Mouse (Mus musculus) heart, postnatal 25 days (tissue): ENCODE data around the gene Dbx1. TPM values are rescaled to one million over a fixed set of nuclear protein-coding genes. Genes with fewer than 3 reads are reported as not detected.

Experiments
- DNase-seq: peaks from one replicate; pipeline ENCODE4 v3.0.0; 2022; ENCODE audit warnings: low spot score
- intact Hi-C: fragments of 180-260 bp; cut with DNase I; formaldehyde crosslinking; loops from one replicate; pipeline ENCODE4 v1.15.1; 2025
- total RNA-seq, 2 experiments: library from RNA; stranded (reverse); gene quantifications; 2 replicates each; pipeline ENCODE4 v1.2.3; 2021

Gene Dbx1
- not detected for total RNA-seq

- no peak for DNase-seq
- intact Hi-C loops, result no loop called here
Measured at GRCm38 (mm10) chr7:49636491-49637115, at the start of gene Dbx1. TSS of gene Dbx1 (minus strand) at chr7:49636849.

GRCm38 (mm10) chr7:49678826-49679377, 42.3 kb upstream of the Dbx1 start:
- no peak for DNase-seq
- intact Hi-C loops, result loop anchor here (10.0 kb wide), 1 partner anchor 46 kb away; no protein-coding TSS in a partner anchor

GRCm38 (mm10) chr7:49678100-49678825, 41.6 kb upstream of the Dbx1 start:
- DNase-seq, result no peak
- intact Hi-C loops, result loop anchor here (10.0 kb wide), 1 partner anchor 47 kb away; no protein-coding TSS in a partner anchor

- intact Hi-C loops, result loop anchor here (10.0 kb wide), 1 partner anchor 48 kb away; no protein-coding TSS in a partner anchor
- DNase-seq, result no peak
Measured at GRCm38 (mm10) chr7:49677166-49677565, 40.5 kb upstream of the Dbx1 start.

DNA sequence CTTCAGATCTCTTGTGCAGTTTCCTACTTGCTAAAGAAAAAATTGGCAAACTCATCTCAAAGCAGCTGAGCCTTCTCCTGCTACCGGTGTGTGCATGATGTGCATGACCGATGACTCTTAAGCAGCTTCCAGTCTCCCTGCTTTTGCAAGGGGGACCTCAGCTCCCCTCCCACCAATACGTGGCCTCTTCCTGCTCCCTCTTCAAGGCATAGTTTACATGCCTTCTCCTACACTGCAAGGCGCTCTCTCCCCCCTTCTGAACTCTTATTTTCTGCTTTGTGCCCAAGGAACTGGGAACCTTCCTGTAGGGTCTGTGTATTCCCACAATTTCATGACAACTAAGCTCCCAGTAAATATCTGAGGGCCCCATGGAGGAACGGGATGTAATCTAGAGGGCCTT, 40.0 kb upstream of the Dbx1 start:
- intact Hi-C loops, result loop anchor here (10.0 kb wide), 1 partner anchor 48 kb away; no protein-coding TSS in a partner anchor
- DNase-seq, result no peak

DNA sequence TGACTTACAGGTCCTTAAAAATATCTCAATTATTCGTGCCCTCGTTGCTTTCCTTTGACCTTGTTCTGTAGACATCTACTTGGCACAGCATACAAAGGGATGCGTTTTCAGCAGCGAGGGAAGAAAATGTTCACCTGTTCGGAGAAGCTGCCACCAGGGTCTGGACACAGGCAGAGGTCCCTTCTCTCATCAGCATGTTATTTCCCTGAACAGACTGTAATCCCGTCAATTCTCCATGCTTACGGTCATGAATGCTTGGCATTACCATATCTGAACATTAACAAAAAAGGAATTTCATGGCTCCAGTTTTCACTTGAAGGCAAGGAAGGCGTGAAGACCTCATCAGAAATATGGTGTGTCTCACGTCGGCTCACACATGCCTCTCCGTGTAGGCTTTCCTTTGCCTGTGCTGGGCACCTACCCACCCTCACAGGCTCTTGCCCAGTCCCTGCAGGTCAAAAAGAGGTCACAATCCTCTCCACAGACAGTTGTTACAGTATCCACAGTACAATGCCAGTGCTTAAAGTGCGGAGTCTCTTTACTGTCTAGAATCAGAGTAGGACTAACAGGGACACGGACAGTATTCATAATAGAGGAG, 31.7 kb upstream of the Dbx1 start:
- intact Hi-C loops, result no loop called here
- DNase-seq, result no peak

GRCm38 (mm10) chr7:49663575-49663974, 26.9 kb upstream of the Dbx1 start:
- intact Hi-C loops, result no loop called here
- no peak for DNase-seq

GRCm38 (mm10) chr7:49662492-49663026, 25.9 kb upstream of the Dbx1 start:
- no peak for DNase-seq
- intact Hi-C loops, result no loop called here

DNA sequence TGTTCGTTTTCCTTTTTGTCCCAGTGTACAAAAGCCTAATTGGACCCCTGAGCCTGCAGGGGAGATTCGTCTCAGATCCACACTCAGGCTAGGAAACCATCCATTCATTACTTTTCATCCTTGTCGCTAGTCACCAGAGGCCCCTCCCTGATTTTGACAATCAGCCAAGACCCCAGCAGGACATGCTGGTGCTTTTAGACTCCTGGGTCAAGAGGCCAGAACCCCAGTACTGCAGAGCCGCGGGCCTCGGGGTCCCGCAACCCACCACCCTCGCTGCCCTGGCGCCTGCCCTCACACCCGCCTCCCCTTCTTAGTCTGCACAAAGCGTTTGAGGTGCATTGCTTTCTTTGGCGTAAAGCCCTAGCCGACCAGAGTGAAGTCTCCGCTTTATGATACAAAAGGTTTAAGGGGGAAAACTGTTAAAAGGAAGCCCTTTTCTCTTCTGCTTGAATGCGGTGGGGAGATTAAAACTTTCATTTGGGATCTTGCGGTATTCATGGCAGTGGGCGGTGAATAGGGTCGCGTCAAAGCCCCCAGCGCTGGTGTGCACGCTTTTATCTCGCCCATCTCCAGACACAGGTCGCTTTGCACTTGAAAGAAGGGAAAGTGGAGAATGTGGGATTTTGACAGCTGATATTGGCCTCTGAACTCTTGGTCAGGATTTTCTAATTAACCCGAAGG, 25.3 kb upstream of the Dbx1 start:
- intact Hi-C loops, result no loop called here

DNA sequence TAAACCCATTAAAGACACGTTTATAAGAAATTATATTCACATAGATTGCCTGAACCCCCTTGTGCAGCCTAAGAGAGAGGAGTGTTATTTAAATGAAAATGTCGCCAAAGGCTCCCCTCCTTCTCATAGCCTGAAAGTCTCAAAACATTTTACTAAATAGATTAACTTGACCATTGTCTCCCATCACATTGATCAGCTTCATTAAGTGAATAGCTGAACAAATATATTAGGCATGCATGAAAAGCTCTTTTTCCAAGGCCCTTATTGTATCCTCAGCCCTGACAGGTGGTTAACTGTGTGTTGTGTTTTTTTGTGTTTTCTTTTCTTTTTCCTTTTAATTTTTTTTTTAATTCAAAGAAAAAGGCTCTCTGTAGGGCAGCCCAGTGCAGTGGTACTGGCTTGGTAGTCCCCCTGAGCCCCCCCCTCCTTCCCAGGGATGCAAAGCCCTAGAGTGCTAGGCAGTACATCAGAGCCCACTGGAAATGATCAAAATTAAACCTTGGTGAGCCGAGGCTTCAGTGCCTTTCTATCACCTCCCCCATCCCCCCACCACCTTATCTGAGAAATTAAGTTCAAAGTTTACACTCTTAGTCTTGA, 4.2 kb upstream of the Dbx1 start:
- intact Hi-C loops, result no loop called here
- no peak for DNase-seq

More for the DNA sequence above, 25.3 kb upstream of the Dbx1 start:
- no peak for DNase-seq

- no peak for DNase-seq
- intact Hi-C loops, result no loop called here
Measured at GRCm38 (mm10) chr7:49639864-49640708, 3.4 kb upstream of the Dbx1 start.

GRCm38 (mm10) chr7:49638941-49639776, 2.5 kb upstream of the Dbx1 start:
- no peak for DNase-seq
- intact Hi-C loops, result no loop called here

GRCm38 (mm10) chr7:49637851-49638663, 1.4 kb upstream of the Dbx1 start:
- intact Hi-C loops, result no loop called here
- no peak for DNase-seq

DNA sequence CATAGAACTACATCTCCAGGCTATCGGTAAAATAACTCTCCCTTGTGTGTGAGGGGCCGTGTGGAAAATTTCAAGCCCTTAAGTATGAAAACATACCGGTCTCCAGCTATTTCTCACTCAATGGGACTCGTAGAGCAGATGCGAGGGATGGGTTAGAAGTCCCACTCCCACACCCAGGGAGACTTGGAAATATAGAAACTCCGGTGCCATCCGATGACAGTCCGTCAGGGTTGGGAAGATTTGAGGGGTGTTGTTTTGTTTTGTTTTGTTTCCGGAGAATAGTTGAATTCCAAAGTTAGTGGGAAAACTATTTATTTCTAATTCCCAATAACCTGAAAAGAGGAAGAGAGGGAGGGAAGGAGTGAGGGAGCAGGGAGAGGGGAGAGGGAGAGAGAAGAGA, 632 bp upstream of the Dbx1 start:
- DNase-seq, result no peak
- intact Hi-C loops, result no loop called here

GRCm38 (mm10) chr7:49635971-49636370, 678 bp downstream of the Dbx1 start:
- intact Hi-C loops, result no loop called here
- no peak for DNase-seq

DNA sequence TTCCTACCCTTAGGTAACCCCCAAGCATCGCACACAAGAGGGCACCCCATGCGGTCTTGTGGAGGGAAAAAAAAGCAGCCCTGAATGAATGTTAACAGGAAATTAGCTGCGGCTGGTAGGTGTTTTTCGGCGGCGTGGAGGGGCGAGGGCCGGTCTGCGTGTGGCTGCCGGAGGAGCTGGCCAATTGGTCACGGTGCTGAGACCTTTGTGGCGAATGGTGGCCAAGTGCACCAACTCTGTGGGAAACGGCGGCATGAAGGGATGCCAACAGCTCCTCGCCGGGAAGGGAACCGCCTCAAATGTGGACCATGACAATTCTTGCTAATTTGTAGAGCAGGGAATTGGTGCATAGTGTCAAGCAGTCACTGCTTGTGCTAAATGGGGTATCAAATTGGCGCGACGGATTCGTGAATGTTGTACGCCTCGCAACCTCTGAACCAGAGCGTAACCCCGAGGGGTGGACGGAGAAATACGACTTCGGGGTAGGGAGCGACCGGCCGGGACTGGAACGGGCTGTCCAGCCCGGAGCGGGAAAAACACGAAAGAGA, 1.5 kb downstream of the Dbx1 start:
- no peak for DNase-seq
- intact Hi-C loops, result no loop called here
